Mouse (Mus musculus): ENCODE results near the gene Tnfrsf1a. TPM values are rescaled to one million over a fixed set of nuclear protein-coding genes. Genes with fewer than 3 reads are reported as not detected.

The Tnfrsf1a gene
- polyA plus RNA-seq, 1 experiment from 2014 or later: 37.9 TPM

GRCm38 (mm10) chr6:125344866-125345265 is 4.3 kb upstream of the Tnfrsf1a start:
- peaks cover 11% of the 10 kb centered on the region for H3K27me3 ChIP-seq (replicated peaks)
- peaks cover 24% of the 10 kb centered on the region for H3K4me1 ChIP-seq (replicated peaks)
- H3K4me3 ChIP-seq: no peak overlapping the region
- H3K27ac ChIP-seq (ENCODE audit: poor library complexity, severe bottlenecking): no peak overlapping the region
- H3K4me2 ChIP-seq: no peak overlapping the region
- no peak for ATAC-seq (ENCODE audit: insufficient number of reproducible peaks, low FRiP score)
- WGBS: 58% methylated on average over 4 of the region's 4 CpGs
- H3K36me3 ChIP-seq: no peaks in the 10 kb centered on the region
- H3K9ac ChIP-seq: no peak overlapping the region
- no peaks in the 10 kb centered on the region for H3K9me3 ChIP-seq (replicated peaks)

GRCm38 (mm10) chr6:125345625-125346024 is 3.5 kb upstream of the Tnfrsf1a start:
- no peak overlapping the region for H3K4me3 ChIP-seq
- ATAC-seq (ENCODE audit: insufficient number of reproducible peaks, low FRiP score): no peak
- peaks cover 26% of the 10 kb centered on the region for H3K4me1 ChIP-seq (replicated peaks)
- H3K4me2 ChIP-seq: no peak overlapping the region
- H3K27ac ChIP-seq (ENCODE audit: poor library complexity, severe bottlenecking): no peak overlapping the region
- H3K9me3 ChIP-seq (replicated peaks): no peaks in the 10 kb centered on the region
- no peak overlapping the region for H3K9ac ChIP-seq
- 56% methylated on average over 1 of the region's 1 CpGs for WGBS
- H3K36me3 ChIP-seq: no peaks in the 10 kb centered on the region
- peaks cover 11% of the 10 kb centered on the region for H3K27me3 ChIP-seq (replicated peaks)

GRCm38 (mm10) chr6:125346029-125346428 is 3.1 kb upstream of the Tnfrsf1a start:
- Histone ChIP-seq H3K4me3 (no peak overlapping the region), H3K9ac (no peak overlapping the region), H3K27me3 (replicated peaks) (peaks cover 11% of the 10 kb centered on the region), H3K27ac (ENCODE audit: poor library complexity, severe bottlenecking) (no peak overlapping the region), H3K4me1 (replicated peaks) (peaks cover 28% of the 10 kb centered on the region), H3K4me2 (no peak overlapping the region), H3K36me3 (no peaks in the 10 kb centered on the region), H3K9me3 (replicated peaks) (no peaks in the 10 kb centered on the region)
- ATAC-seq (ENCODE audit: insufficient number of reproducible peaks, low FRiP score): no peak
- whole genome bisulfite sequencing: 46% methylated on average over 2 of the region's 2 CpGs

GRCm38 (mm10) chr6:125349575-125350230 is 541 bp downstream of the Tnfrsf1a start:
- Histone ChIP-seq H3K27me3 (replicated peaks) (no peaks in the 10 kb centered on the region), H3K27ac (ENCODE audit: poor library complexity, severe bottlenecking) (peak overlapping the region; percentile 52), H3K4me1 (replicated peaks) (peaks cover 59% of the 10 kb centered on the region), H3K4me3 (peak overlapping the region; percentile 59), H3K36me3 (no peaks in the 10 kb centered on the region), H3K9me3 (replicated peaks) (no peaks in the 10 kb centered on the region), H3K4me2 (peak overlapping the region; percentile 86), H3K9ac (peak overlapping the region; percentile 75)
- peak; percentile 79 for ATAC-seq (ENCODE audit: insufficient number of reproducible peaks, low FRiP score)
- WGBS: under 1% methylated on average over 27 of the region's 27 CpGs

GRCm38 (mm10) chr6:125350231-125350994 is 1.3 kb downstream of the Tnfrsf1a start:
- H3K9ac ChIP-seq: peak overlapping the region; percentile 75
- 9% methylated on average over 20 of the region's 20 CpGs for WGBS
- H3K27me3 ChIP-seq (replicated peaks): no peaks in the 10 kb centered on the region
- H3K27ac ChIP-seq (ENCODE audit: poor library complexity, severe bottlenecking): peak overlapping the region; percentile 52
- H3K4me1 ChIP-seq (replicated peaks): peaks cover 67% of the 10 kb centered on the region
- peak overlapping the region; percentile 59 for H3K4me3 ChIP-seq
- H3K4me2 ChIP-seq: peak overlapping the region; percentile 86
- H3K36me3 ChIP-seq: no peaks in the 10 kb centered on the region
- no peak for ATAC-seq (ENCODE audit: insufficient number of reproducible peaks, low FRiP score)
- H3K9me3 ChIP-seq (replicated peaks): no peaks in the 10 kb centered on the region

GRCm38 (mm10) chr6:125350995-125351324 is 1.8 kb downstream of the Tnfrsf1a start:
- Histone ChIP-seq H3K4me3 (peak overlapping the region; percentile 59), H3K9ac (peak overlapping the region; percentile 75), H3K4me1 (replicated peaks) (peaks cover 72% of the 10 kb centered on the region), H3K27ac (ENCODE audit: poor library complexity, severe bottlenecking) (no peak overlapping the region; the same call in 1 of the 2 replicates), H3K27me3 (replicated peaks) (no peaks in the 10 kb centered on the region), H3K4me2 (peak overlapping the region; percentile 86), H3K9me3 (replicated peaks) (no peaks in the 10 kb centered on the region), H3K36me3 (no peaks in the 10 kb centered on the region)
- WGBS: 78% methylated on average over 2 of the region's 2 CpGs
- ATAC-seq (ENCODE audit: insufficient number of reproducible peaks, low FRiP score): no peak

- H3K27me3 ChIP-seq (replicated peaks): no peaks in the 10 kb centered on the region
- H3K4me1 ChIP-seq (replicated peaks): peaks cover 78% of the 10 kb centered on the region
- 0 out of 2 replicates have a peak overlapping the region, but pooled peaks have one; percentile 1 for H3K9ac ChIP-seq
- no peak overlapping the region for H3K4me3 ChIP-seq
- no peaks in the 10 kb centered on the region for H3K9me3 ChIP-seq (replicated peaks)
- H3K27ac ChIP-seq (ENCODE audit: poor library complexity, severe bottlenecking): no peak overlapping the region
- WGBS: 56% methylated on average over 8 of the region's 8 CpGs
- H3K36me3 ChIP-seq: no peaks in the 10 kb centered on the region
- peak overlapping the region; percentile 86 for H3K4me2 ChIP-seq
- no peak for ATAC-seq (ENCODE audit: insufficient number of reproducible peaks, low FRiP score)
These were observed 2.3 kb downstream of the Tnfrsf1a start for GRCm38 (mm10) chr6:125351368-125352045.

- H3K27me3 ChIP-seq (replicated peaks): no peaks in the 10 kb centered on the region
- no peak overlapping the region for H3K9ac ChIP-seq
- ATAC-seq (ENCODE audit: insufficient number of reproducible peaks, low FRiP score): no peak
- H3K4me3 ChIP-seq: no peak overlapping the region
- peaks cover 80% of the 10 kb centered on the region for H3K4me1 ChIP-seq (replicated peaks)
- H3K36me3 ChIP-seq: peaks cover under 1% of the 10 kb centered on the region
- H3K4me2 ChIP-seq: peak overlapping the region; percentile 86
- no peaks in the 10 kb centered on the region for H3K9me3 ChIP-seq (replicated peaks)
- WGBS: 53% methylated on average over 5 of the region's 5 CpGs
- no peak overlapping the region for H3K27ac ChIP-seq (ENCODE audit: poor library complexity, severe bottlenecking)
These were observed 2.9 kb downstream of the Tnfrsf1a start for GRCm38 (mm10) chr6:125352046-125352384.

- peaks cover 9% of the 10 kb centered on the region for H3K36me3 ChIP-seq
- H3K4me1 ChIP-seq (replicated peaks): peaks cover 80% of the 10 kb centered on the region
- no peak overlapping the region for H3K9ac ChIP-seq
- WGBS: 64% methylated on average over 4 of the region's 4 CpGs
- no peak overlapping the region for H3K4me3 ChIP-seq
- no peak overlapping the region for H3K27ac ChIP-seq (ENCODE audit: poor library complexity, severe bottlenecking)
- H3K9me3 ChIP-seq (replicated peaks): no peaks in the 10 kb centered on the region
- 0 out of 2 replicates have a peak, but pooled peaks cover 3% of the 10 kb centered on the region for H3K27me3 ChIP-seq (replicated peaks)
- no peak for ATAC-seq (ENCODE audit: insufficient number of reproducible peaks, low FRiP score)
- H3K4me2 ChIP-seq: 0 out of 2 replicates have a peak overlapping the region, but pooled peaks have one; percentile 55
These were observed 3.6 kb downstream of the Tnfrsf1a start for GRCm38 (mm10) chr6:125352811-125353210.

GRCm38 (mm10) chr6:125353221-125353620 is 4.1 kb downstream of the Tnfrsf1a start:
- Histone ChIP-seq H3K4me3 (no peak overlapping the region), H3K36me3 (peaks cover 13% of the 10 kb centered on the region), H3K4me1 (replicated peaks) (peaks cover 78% of the 10 kb centered on the region), H3K9me3 (replicated peaks) (no peaks in the 10 kb centered on the region), H3K4me2 (peak overlapping the region; percentile 55; the same call in 1 of the 2 replicates), H3K27ac (ENCODE audit: poor library complexity, severe bottlenecking) (0 out of 2 replicates have a peak overlapping the region, but pooled peaks have one; percentile 63), H3K9ac (no peak overlapping the region), H3K27me3 (replicated peaks) (peaks cover 6% of the 10 kb centered on the region; the same call in 1 of the 2 replicates)
- ATAC-seq (ENCODE audit: insufficient number of reproducible peaks, low FRiP score): no peak
- 63% methylated on average over 11 of the region's 11 CpGs for WGBS

- Histone ChIP-seq H3K4me1 (replicated peaks) (peaks cover 74% of the 10 kb centered on the region), H3K4me2 (peak overlapping the region; percentile 55; the same call in 1 of the 2 replicates), H3K9me3 (replicated peaks) (no peaks in the 10 kb centered on the region), H3K9ac (no peak overlapping the region), H3K4me3 (no peak overlapping the region), H3K27ac (ENCODE audit: poor library complexity, severe bottlenecking) (peak overlapping the region; percentile 63), H3K36me3 (peaks cover 17% of the 10 kb centered on the region), H3K27me3 (replicated peaks) (peaks cover 8% of the 10 kb centered on the region; the same call in 1 of the 2 replicates)
- WGBS: 58% methylated on average over 4 of the region's 4 CpGs
- no peak for ATAC-seq (ENCODE audit: insufficient number of reproducible peaks, low FRiP score)
These were observed 4.5 kb downstream of the Tnfrsf1a start for GRCm38 (mm10) chr6:125353655-125354054.

Measured in heart, embryonic 12.5 days (tissue).